Mouse (Mus musculus) kidney, embryonic 16.5 days (tissue): Measurements from ENCODE around the gene Trpc4ap. TPM values are rescaled to one million over a fixed set of nuclear protein-coding genes. Genes with fewer than 3 reads are reported as not detected.

ENCODE experiments used
- ATAC-seq: fragments of 200-750 bp; cut with Nextera tagmentation; 2 replicates; pipeline ENCODE4 v1.8.0; 2017; ENCODE audit warnings: moderate TSS enrichment; ENCODE audit not compliant: low FRiP score, low TSS enrichment
- H3K27ac ChIP-seq: fragments of 300-500 bp; sonication (generic); 2 replicates; pipeline ENCODE4 v1.5.1; 2014; ENCODE audit warnings: low read length
- H3K27me3 ChIP-seq: fragments of 300-500 bp; sonication (generic); 2 replicates; pipeline ENCODE4 v1.6.1; 2014; ENCODE audit warnings: low read length, control low read depth, mixed read lengths; ENCODE audit not compliant: insufficient read depth
- H3K36me3 ChIP-seq: fragments of 300-500 bp; sonication (generic); 2 replicates; pipeline ENCODE4 v1.6.1; 2014; ENCODE audit warnings: low read length, control low read depth, mixed read lengths; ENCODE audit not compliant: insufficient read depth
- H3K4me1 ChIP-seq: fragments of 300-500 bp; sonication (generic); 2 replicates; pipeline ENCODE4 v1.6.1; 2014; ENCODE audit warnings: low read length, control low read depth, mixed read lengths; ENCODE audit not compliant: insufficient read depth
- H3K4me2 ChIP-seq: fragments of 300-500 bp; sonication (generic); replicated peaks from 2 replicates; pipeline ENCODE4 v1.6.1; 2014; ENCODE audit warnings: low read depth, low read length
- H3K4me3 ChIP-seq: fragments of 300-500 bp; sonication (generic); 2 replicates; pipeline ENCODE4 v1.5.1; 2014; ENCODE audit warnings: mild to moderate bottlenecking, low read length
- H3K9ac ChIP-seq: fragments of 300-500 bp; sonication (generic); replicated peaks from 2 replicates; pipeline ENCODE4 v1.6.1; 2014; ENCODE audit warnings: low read length
- H3K9me3 ChIP-seq: fragments of 300-500 bp; sonication (generic); 2 replicates; pipeline ENCODE4 v1.6.1; 2016; ENCODE audit warnings: low read length, control low read depth
- WGBS: fragments of 180-500 bp; shearing (Covaris S2); extraction: QIAGEN DNeasy Blood & Tissue Kit; methylation state at CpG from one replicate; pipeline ENCODE4 v1.1.7; 2014; 5-methylcytosine and 5-hydroxymethylcytosine counted together
- polyA plus RNA-seq: library from polyadenylated mRNA; unstranded; fragments of >200 nt; fragmentation: Nextera tagmentation; extraction: Ambion mirVana; gene quantifications from 2 replicates; pipeline ENCODE4 v1.2.1, GENCODE M21; 2015

Gene Trpc4ap
- polyA plus RNA-seq, 1 experiment from 2014 or later: 135 TPM

- peaks cover 6% of the 10 kb centered on the region for H3K4me1 ChIP-seq
- WGBS: 96% methylated on average over 2 of the region's 2 CpGs
- no peaks in the 10 kb centered on the region for H3K27me3 ChIP-seq
- no peak overlapping the region for H3K4me2 ChIP-seq
- no peaks in the 10 kb centered on the region for H3K9me3 ChIP-seq
- H3K36me3 ChIP-seq: no peaks in the 10 kb centered on the region
- no peak overlapping the region for H3K27ac ChIP-seq
- ATAC-seq: no peak
- no peak overlapping the region for H3K4me3 ChIP-seq
- no peak overlapping the region for H3K9ac ChIP-seq
Measured at GRCm38 (mm10) chr2:155681874-155682273, 10.3 kb downstream of the Trpc4ap start.

DNA sequence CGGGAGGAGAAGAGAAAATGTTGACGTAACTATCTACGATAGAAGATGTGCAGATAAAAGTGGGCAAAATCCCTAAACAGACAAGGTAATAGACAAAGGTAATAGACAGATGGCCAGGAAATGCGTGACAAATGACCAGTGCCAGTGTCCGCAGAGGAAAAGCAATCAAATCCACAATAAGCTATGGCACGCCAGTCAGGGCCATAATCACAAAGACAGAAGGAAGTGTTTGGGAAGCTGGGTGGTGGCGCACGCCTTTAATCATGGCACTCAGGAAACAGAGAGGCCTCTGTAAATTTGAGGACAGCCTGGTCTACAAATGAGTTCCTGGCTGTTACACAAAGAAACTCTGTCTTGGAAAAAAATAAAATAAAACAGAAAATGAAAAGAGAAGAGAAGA, 11.0 kb downstream of the Trpc4ap start:
- Histone ChIP-seq H3K27ac (no peak overlapping the region), H3K27me3 (no peaks in the 10 kb centered on the region), H3K4me2 (no peak overlapping the region), H3K4me1 (peaks cover 1% of the 10 kb centered on the region), H3K9me3 (no peaks in the 10 kb centered on the region), H3K4me3 (no peak overlapping the region), H3K9ac (no peak overlapping the region), H3K36me3 (no peaks in the 10 kb centered on the region)
- no peak for ATAC-seq
- 73% methylated on average over 8 of the region's 8 CpGs for WGBS

DNA sequence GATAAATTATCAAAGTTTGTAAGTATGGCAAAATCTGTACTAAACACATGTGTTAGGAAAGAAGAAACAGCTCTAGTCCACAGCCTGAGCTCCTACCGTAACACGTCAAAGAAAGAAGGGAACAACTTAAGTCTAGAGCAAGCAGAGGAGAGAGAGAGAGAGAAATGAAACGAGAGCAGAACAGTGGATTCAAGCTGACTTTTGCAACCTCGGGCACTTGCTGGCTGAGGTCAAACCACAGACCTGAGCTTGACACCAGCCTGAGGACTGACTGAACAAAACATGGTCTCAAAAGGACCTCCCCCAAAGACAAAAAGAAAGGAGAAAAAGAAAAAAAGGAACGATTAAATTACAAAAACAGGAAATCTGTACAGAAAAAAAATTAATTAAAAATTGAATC, 11.6 kb downstream of the Trpc4ap start:
- Histone ChIP-seq H3K36me3 (no peaks in the 10 kb centered on the region), H3K9me3 (no peaks in the 10 kb centered on the region), H3K9ac (no peak overlapping the region), H3K4me1 (no peaks in the 10 kb centered on the region), H3K4me3 (no peak overlapping the region), H3K4me2 (no peak overlapping the region), H3K27me3 (no peaks in the 10 kb centered on the region), H3K27ac (no peak overlapping the region)
- ATAC-seq: no peak
- 69% methylated on average over 5 of the region's 5 CpGs for WGBS

DNA sequence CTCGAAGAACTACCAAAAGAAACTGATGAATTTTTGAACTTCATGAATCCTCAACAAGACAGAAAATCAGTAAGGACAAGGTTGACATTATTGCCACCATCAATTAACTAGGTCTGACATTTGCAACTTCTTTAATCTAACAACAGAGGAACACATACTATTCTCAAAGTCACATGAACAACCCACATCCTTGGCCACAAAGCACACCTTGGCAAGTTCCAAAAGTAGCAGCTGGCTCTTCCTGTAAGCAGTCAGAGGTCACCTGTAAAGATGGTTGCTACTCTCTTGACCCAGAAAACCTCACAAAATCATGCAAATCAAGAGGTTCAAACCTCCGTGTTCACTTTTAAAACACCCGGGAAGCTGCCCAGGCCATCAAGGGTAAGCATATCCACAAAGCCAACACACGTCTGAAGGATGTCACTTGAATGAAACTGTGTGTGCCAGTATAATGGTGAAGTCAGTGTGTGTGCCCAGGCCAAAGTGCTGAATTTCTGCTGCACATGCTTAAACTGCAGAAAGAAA, 12.5 kb downstream of the Trpc4ap start:
- no peak overlapping the region for H3K4me2 ChIP-seq
- H3K27ac ChIP-seq: no peak overlapping the region
- no peaks in the 10 kb centered on the region for H3K4me1 ChIP-seq
- H3K27me3 ChIP-seq: no peaks in the 10 kb centered on the region
- WGBS: 86% methylated on average over 4 of the region's 4 CpGs
- no peak for ATAC-seq
- H3K36me3 ChIP-seq: no peaks in the 10 kb centered on the region
- H3K4me3 ChIP-seq: no peak overlapping the region
- H3K9me3 ChIP-seq: no peaks in the 10 kb centered on the region
- H3K9ac ChIP-seq: no peak overlapping the region

- H3K36me3 ChIP-seq: peaks cover 18% of the 10 kb centered on the region; the same call in 1 of the 2 replicates
- no peaks in the 10 kb centered on the region for H3K4me1 ChIP-seq
- no peaks in the 10 kb centered on the region for H3K27me3 ChIP-seq
- no peak overlapping the region for H3K9ac ChIP-seq
- H3K27ac ChIP-seq: no peak overlapping the region
- H3K9me3 ChIP-seq: no peaks in the 10 kb centered on the region
- no peak overlapping the region for H3K4me3 ChIP-seq
- H3K4me2 ChIP-seq: no peak overlapping the region
- no peak for ATAC-seq
- WGBS: 64% methylated on average over 4 of the region's 4 CpGs
Measured at GRCm38 (mm10) chr2:155675118-155675517, 17.1 kb downstream of the Trpc4ap start.

- Histone ChIP-seq H3K4me3 (no peak overlapping the region), H3K9me3 (no peaks in the 10 kb centered on the region), H3K36me3 (peaks cover 21% of the 10 kb centered on the region), H3K4me1 (no peaks in the 10 kb centered on the region), H3K4me2 (no peak overlapping the region), H3K27ac (no peak overlapping the region), H3K27me3 (no peaks in the 10 kb centered on the region), H3K9ac (no peak overlapping the region)
- no peak for ATAC-seq
- 20% methylated on average over 2 of the region's 2 CpGs for WGBS
Measured at GRCm38 (mm10) chr2:155673546-155673945, 18.6 kb downstream of the Trpc4ap start.

GRCm38 (mm10) chr2:155671236-155671635, 20.9 kb downstream of the Trpc4ap start:
- ATAC-seq: no peak
- Histone ChIP-seq H3K4me1 (no peaks in the 10 kb centered on the region), H3K4me2 (no peak overlapping the region), H3K27me3 (no peaks in the 10 kb centered on the region), H3K4me3 (no peak overlapping the region), H3K9ac (no peak overlapping the region), H3K36me3 (peaks cover 32% of the 10 kb centered on the region), H3K27ac (no peak overlapping the region), H3K9me3 (no peaks in the 10 kb centered on the region)
- WGBS: 77% methylated on average over 4 of the region's 4 CpGs

- H3K4me3 ChIP-seq: no peak overlapping the region
- no peaks in the 10 kb centered on the region for H3K9me3 ChIP-seq
- peaks cover 43% of the 10 kb centered on the region for H3K36me3 ChIP-seq
- 85% methylated on average over 4 of the region's 4 CpGs for WGBS
- no peaks in the 10 kb centered on the region for H3K4me1 ChIP-seq
- H3K4me2 ChIP-seq: no peak overlapping the region
- ATAC-seq: no peak
- no peak overlapping the region for H3K27ac ChIP-seq
- no peak overlapping the region for H3K9ac ChIP-seq
- no peaks in the 10 kb centered on the region for H3K27me3 ChIP-seq
Measured at GRCm38 (mm10) chr2:155668461-155668860, 23.7 kb downstream of the Trpc4ap start.

DNA sequence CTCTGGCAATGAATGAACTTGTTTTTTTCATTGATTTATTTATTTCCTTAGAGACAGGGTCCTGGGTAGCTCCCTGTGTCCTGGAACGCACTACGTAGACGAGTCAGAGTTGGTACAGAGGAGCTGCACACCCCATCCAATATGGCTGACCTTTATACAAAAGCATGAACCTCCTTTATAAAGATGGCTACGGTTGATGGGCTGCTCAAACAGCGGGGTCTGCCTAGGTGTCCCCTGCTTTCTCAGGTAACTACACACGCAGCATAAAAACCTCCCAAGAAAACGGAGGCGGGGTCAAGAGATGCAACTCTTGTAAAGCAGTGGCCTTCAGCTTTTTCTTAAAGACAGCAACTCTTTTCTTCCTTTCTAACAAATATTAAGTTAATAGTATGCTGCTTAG, 24.3 kb downstream of the Trpc4ap start:
- ATAC-seq: no peak
- 97% methylated on average over 8 of the region's 8 CpGs for WGBS
- peaks cover 43% of the 10 kb centered on the region for H3K36me3 ChIP-seq
- H3K27ac ChIP-seq: no peak overlapping the region
- H3K9ac ChIP-seq: no peak overlapping the region
- H3K4me3 ChIP-seq: no peak overlapping the region
- H3K4me2 ChIP-seq: no peak overlapping the region
- no peaks in the 10 kb centered on the region for H3K27me3 ChIP-seq
- H3K9me3 ChIP-seq: no peaks in the 10 kb centered on the region
- H3K4me1 ChIP-seq: no peaks in the 10 kb centered on the region

DNA sequence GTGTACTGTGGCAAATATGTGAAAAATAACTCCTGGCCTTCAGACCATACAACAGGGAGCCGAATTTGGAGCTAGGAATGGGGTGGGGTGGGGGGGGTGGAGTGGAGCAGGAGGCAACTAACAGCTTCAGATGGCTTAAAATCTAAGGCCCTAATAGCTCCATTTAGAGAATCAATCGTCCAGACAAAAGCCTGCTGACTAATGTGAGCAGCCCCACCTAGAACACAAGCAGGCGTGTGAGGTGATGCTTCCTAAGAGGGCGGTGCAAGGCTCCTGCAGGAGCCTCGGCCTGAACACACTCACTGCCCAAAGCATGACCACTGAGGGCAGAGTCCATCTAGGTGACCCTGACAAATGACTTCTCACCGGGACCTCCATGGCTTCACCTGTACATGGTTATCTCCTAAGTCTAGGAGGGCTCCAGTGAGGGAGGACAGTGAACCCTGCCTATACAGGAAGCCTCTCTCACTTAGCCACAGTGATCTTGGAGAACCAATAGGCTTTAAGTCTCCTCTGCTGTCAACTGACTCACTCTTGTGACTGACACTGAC, 28.2 kb downstream of the Trpc4ap start:
- Histone ChIP-seq H3K9ac (no peak overlapping the region), H3K4me1 (no peaks in the 10 kb centered on the region), H3K27me3 (no peaks in the 10 kb centered on the region), H3K36me3 (peaks cover 37% of the 10 kb centered on the region), H3K4me3 (no peak overlapping the region), H3K27ac (no peak overlapping the region), H3K4me2 (no peak overlapping the region), H3K9me3 (no peaks in the 10 kb centered on the region)
- no peak for ATAC-seq
- 87% methylated on average over 6 of the region's 6 CpGs for WGBS
